Mouse (Mus musculus) ES-E14 (cell line): Measurements from ENCODE around the gene Prrc2b. TPM values are rescaled to one million over a fixed set of nuclear protein-coding genes. Genes with fewer than 3 reads are reported as not detected.

ENCODE experiments used
- DNase-seq: peaks from one replicate; pipeline ENCODE4 v3.0.0-alpha.2; 2013; ENCODE audit warnings: low read depth, low spot score
- H3K27ac ChIP-seq: 2 replicates; pipeline ENCODE4 v1.5.1; 2012; ENCODE audit warnings: low read depth, mild to moderate bottlenecking, low read length, moderate library complexity, mixed read lengths; ENCODE audit not compliant: poor library complexity, insufficient read depth, severe bottlenecking
- H3K36me3 ChIP-seq: 2 replicates; pipeline ENCODE4 v1.6.1; 2012; ENCODE audit warnings: mild to moderate bottlenecking, low read length, moderate library complexity, mixed read lengths; ENCODE audit not compliant: control insufficient read depth, poor library complexity, insufficient read depth, severe bottlenecking
- H3K4me1 ChIP-seq, 2 experiments: fragments of 150-350 bp in 1 of 2; sonication (generic) in 1 of 2; 2 replicates each; pipeline ENCODE4 v1.6.1; 2012; ENCODE audit warnings: low read length in 2 of 2, mild to moderate bottlenecking in 1 of 2, mixed read lengths in 1 of 2; ENCODE audit not compliant: control insufficient read depth in 2 of 2, insufficient read depth in 2 of 2, poor library complexity in 1 of 2
- H3K4me3 ChIP-seq, 2 experiments: fragments of 150-350 bp in 1 of 2; sonication (generic) in 1 of 2; 2 replicates each; pipeline ENCODE4 v1.5.1; 2012; ENCODE audit warnings: low read length in 2 of 2, low read depth in 1 of 2, mild to moderate bottlenecking in 1 of 2, mixed read lengths in 1 of 2; ENCODE audit not compliant: insufficient read depth in 1 of 2, poor library complexity in 1 of 2, severe bottlenecking in 1 of 2
- H3K9ac ChIP-seq: 2 replicates; pipeline ENCODE4 v1.6.1; 2012; ENCODE audit warnings: low read depth, mild to moderate bottlenecking, low read length, mixed read lengths; ENCODE audit not compliant: poor library complexity, insufficient read depth, severe bottlenecking
- H3K9me3 ChIP-seq: fragments of 150-350 bp; sonication (generic); 2 replicates; pipeline ENCODE4 v1.6.1; 2012; ENCODE audit warnings: low read depth, mild to moderate bottlenecking, low read length; ENCODE audit not compliant: control insufficient read depth, insufficient read depth
- CHD2 ChIP-seq: IDR thresholded peaks from 2 replicates; pipeline ENCODE4 v1.6.1; 2014; ENCODE audit warnings: mild to moderate bottlenecking, low read depth, low read length, inconsistent platforms
- HCFC1 ChIP-seq: IDR thresholded peaks from 2 replicates; pipeline ENCODE4 v1.6.1; 2012; ENCODE audit warnings: low read length, inconsistent platforms, borderline replicate concordance; ENCODE audit not compliant: insufficient read depth
- MAFK ChIP-seq: IDR thresholded peaks from 2 replicates; pipeline ENCODE4 v1.6.1; 2014; ENCODE audit warnings: mild to moderate bottlenecking, low read depth, low read length, inconsistent platforms; ENCODE audit not compliant: insufficient read depth
- ZC3H11A ChIP-seq: IDR thresholded peaks from 2 replicates; pipeline ENCODE4 v1.6.1; 2012; ENCODE audit warnings: low read depth, mild to moderate bottlenecking, inconsistent platforms, low read length, borderline replicate concordance
- ZNF384 ChIP-seq: IDR thresholded peaks from 2 replicates; pipeline ENCODE4 v1.6.1; 2012; ENCODE audit warnings: low read depth, low read length, inconsistent platforms
- in situ Hi-C, 2 experiments: fragments of 600-800 bp; cut with MboI; formaldehyde crosslinking; loops; one replicate each; pipeline ENCODE4 v1.15.1; 2025; ENCODE audit warnings: low sequenced_read_pairs in 2 of 2, inconsistent platforms in 1 of 2; ENCODE audit not compliant: unreplicated experiment in 2 of 2
- total RNA-seq: library from RNA; depleted of rRNA; stranded (reverse); fragments of 300-350 nt; gene quantifications from 2 replicates; pipeline ENCODE4 v1.2.3, GENCODE M21; 2012

The Prrc2b gene
- total RNA-seq, 1 experiment: 75.1 TPM

- TF ChIP-seq ZNF384 (no peak), HCFC1 (no peak), MAFK (no peak), CHD2 (no peak), ZC3H11A (no peak)
- Histone ChIP-seq H3K36me3 (peaks cover 5% of the 10 kb centered on the region; the same call in 1 of the 2 replicates), H3K9ac (0 out of 2 replicates have a peak overlapping the region, but pooled peaks have one; percentile 2), H3K4me3 (peak overlapping the region in 1 of 2 experiments; percentile 11; a peak in 1 of 4 replicates), H3K4me1 (peaks cover 15 to 35% of the 10 kb centered on the region in 2 experiments), H3K9me3 (no peaks in the 10 kb centered on the region), H3K27ac (peak overlapping the region; percentile 23; the same call in 1 of the 2 replicates)
- DNase-seq: no peak
- in situ Hi-C loops: no loop called here
Observed at GRCm38 (mm10) chr2:32171658-32172433, 21.0 kb downstream of the Prrc2b start.

DNA sequence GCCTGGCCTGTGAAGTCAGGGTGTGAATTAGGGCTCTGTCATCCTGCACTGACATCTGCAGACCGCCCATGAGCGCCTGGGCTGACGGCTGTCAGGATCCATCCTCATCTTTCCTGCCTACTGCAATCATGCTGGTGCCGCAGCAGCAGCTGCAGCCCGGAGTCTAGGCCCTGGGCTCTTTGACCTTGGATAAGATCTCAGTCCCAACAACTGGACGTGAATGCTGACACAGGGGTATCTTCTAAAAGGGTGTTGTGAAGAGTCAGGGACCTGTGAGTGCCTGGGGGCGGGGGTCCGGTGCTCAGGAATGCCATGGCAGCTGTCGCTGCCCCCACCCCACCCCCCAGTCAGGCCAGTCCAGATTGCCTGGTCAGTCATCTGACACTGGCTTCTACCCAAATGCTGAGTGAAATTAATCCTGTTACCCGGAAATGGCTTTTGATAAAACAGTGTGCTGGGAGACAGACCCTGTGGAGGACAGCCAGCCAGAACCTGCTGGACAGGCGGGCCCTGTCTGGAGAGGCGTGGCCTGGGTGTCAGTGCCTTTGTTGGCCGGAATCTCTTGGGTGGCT is 23.4 kb downstream of the Prrc2b start:
- in situ Hi-C loops: no loop called here
- H3K9ac ChIP-seq: peak overlapping the region; percentile 29; the same call in 1 of the 2 replicates
- peaks cover 14 to 33% of the 10 kb centered on the region in 2 experiments for H3K4me1 ChIP-seq
- peaks cover 3% of the 10 kb centered on the region; the same call in 1 of the 2 replicates for H3K36me3 ChIP-seq
- no peaks in the 10 kb centered on the region for H3K9me3 ChIP-seq
- peak overlapping the region in 1 of 2 experiments; percentile 50; a peak in 3 of 4 replicates for H3K4me3 ChIP-seq
- TF ChIP-seq ZC3H11A: no peak
- no peak for TF ChIP-seq ZNF384
- no peak for TF ChIP-seq CHD2
- TF ChIP-seq MAFK: peak; percentile 89
- 0 out of 2 replicates have a peak, but pooled peaks have one; percentile 33 for TF ChIP-seq HCFC1
- DNase-seq: no peak
- peak overlapping the region; percentile 98 for H3K27ac ChIP-seq

DNA sequence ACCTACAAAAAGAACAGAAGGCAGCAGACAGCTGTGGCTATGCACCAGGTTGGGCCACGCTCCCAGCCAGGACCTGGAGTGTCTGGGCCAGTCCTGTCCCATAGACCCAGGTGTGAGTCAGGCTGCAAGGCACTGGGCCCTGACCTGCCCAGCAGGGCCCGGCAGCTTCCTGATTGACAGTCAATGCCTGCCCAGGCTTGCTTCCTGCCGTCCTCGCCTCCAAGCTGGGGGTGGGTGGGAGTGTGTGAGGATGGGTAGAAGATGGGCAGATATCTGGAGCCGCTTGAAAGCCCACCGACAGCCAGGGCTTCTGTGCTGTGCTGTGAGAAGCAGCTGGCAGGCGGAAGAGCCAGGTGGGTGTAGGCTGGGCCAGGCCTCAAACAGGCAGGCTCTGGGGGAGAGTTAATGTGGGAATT is 24.2 kb downstream of the Prrc2b start:
- H3K36me3 ChIP-seq: peaks cover 3% of the 10 kb centered on the region; the same call in 1 of the 2 replicates
- DNase-seq: no peak
- peak overlapping the region; percentile 8 to 50 for H3K4me3 ChIP-seq
- TF ChIP-seq ZNF384: no peak
- no peak for TF ChIP-seq MAFK
- no peak for TF ChIP-seq ZC3H11A
- TF ChIP-seq HCFC1: no peak
- TF ChIP-seq CHD2: no peak
- in situ Hi-C loops: no loop called here
- no peaks in the 10 kb centered on the region for H3K9me3 ChIP-seq
- H3K27ac ChIP-seq: peak overlapping the region; percentile 98
- peak overlapping the region; percentile 76 for H3K9ac ChIP-seq
- peaks cover 19 to 30% of the 10 kb centered on the region in 2 experiments for H3K4me1 ChIP-seq

DNA sequence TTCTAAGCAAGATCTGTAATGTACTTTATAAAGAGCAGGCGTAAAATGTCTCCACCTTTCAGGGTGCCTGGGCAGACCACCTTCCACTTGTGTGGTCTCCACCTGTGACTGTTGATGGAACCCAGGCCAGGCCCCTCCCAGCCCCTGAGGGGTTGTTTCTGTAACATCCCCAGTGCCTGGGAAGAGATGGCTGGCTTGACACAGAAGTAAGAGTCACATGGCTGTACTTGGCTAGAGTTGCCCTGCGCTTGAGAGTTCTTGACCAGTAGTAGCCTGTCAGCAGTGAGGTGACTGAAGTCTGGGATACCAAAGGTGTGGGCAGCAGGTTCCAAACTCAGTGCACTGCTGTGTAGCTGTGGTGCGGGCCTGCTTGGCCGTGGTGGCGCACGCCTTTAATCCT is 24.6 kb downstream of the Prrc2b start:
- Histone ChIP-seq H3K4me3 (peak overlapping the region in 1 of 2 experiments; percentile 50; a peak in 2 of 4 replicates), H3K4me1 (peaks cover 21 to 30% of the 10 kb centered on the region in 2 experiments), H3K9ac (peak overlapping the region; percentile 76), H3K27ac (peak overlapping the region; percentile 98), H3K9me3 (no peaks in the 10 kb centered on the region), H3K36me3 (peaks cover 2% of the 10 kb centered on the region; the same call in 1 of the 2 replicates)
- TF ChIP-seq CHD2: no peak
- no peak for TF ChIP-seq ZC3H11A
- TF ChIP-seq MAFK: no peak
- TF ChIP-seq ZNF384: no peak
- no peak for TF ChIP-seq HCFC1
- in situ Hi-C loops: no loop called here
- DNase-seq: no peak
